Mouse (Mus musculus) cerebellum, postnatal 36 days (tissue): ENCODE results near the gene Ide.

Experiments
- DNase-seq, 2 experiments: peaks; one replicate each; pipeline ENCODE4 v3.0.0; 2021 to 2022; ENCODE audit warnings: mixed read lengths in 2 of 2

The Ide gene

GRCm38 (mm10) chr19:37332726-37333125 lies 4.9 kb downstream of the Ide start:
- DNase-seq, result no peak

GRCm38 (mm10) chr19:37327216-37327615 lies 10.4 kb downstream of the Ide start:
- DNase-seq, result peak; percentile 13 to 23

DNA sequence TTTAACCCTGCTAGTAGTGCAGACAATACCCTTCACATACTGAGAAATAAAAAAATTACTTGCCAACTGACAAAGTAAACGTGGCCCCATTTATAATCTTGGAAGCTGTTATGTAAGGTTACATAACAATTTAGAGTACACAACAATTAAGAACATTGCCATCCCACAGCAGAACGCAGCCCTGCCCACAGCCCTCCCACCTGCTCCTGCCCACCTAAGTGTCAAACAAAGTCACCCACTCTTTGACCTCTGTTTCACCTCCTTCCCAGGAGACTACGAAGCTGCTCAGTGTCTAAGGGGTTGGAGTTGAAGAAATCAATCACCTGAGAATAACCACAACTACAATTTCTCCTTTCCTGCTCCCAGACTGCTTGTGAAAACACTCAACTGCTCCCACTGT lies 14.1 kb downstream of the Ide start:
- DNase-seq, result no peak

DNA sequence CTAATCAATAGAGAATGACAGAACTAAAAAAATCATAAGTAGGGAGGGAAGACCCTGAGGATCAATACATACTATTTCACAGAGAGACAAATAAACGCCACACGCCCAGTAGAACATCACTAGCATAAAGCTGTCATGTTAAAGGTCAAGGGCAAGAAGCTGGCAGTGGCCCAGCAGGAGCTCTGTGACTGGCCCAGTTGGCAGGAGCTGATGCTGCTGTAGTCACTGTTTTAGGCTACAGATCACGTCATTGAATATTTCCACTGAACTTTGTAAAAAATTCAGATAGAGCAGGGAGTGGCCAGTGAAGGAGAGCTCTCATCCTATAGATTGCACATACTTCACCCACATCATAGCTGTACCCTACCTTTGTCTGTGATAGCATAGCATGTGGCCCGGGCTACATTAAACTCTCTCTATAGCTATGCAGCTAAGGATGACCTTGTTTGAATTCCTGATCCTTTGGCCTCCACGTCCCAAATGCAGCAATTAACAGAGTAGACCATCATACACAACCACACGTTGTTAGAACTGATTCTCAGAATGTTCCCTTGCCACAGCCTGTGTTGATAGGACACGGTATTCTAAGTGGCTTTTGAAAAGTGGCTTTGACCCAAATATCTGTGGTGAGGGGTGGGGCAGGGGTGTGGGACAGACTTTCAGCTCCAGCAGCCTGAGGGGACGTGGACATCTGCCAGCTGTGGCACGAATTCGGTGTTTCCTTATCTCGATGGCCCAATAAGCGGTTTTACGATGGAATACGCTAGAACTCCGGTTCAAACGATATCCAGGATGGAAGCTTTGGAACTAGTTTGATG lies 16.6 kb downstream of the Ide start:
- peak; percentile 45 to 51 for DNase-seq

DNA sequence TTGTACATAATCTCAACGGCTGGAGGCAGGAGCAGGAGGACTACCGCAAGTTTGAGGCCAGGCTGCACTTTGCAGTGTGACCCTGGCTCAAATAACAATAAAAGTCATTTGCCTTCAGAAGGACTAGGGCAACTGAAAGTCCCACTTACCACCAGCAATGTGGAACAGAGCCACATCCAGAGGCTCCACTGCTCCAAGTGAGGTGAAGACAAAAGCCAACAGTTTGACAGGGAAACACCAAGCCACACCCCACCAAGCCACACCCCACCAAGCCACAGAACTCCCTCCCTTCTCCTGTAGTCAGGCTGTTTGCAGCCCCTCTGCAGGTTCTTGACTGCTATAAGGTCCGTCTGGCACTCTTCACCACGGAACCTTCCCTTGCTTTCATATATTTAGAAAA lies 20.3 kb downstream of the Ide start:
- no peak for DNase-seq

DNA sequence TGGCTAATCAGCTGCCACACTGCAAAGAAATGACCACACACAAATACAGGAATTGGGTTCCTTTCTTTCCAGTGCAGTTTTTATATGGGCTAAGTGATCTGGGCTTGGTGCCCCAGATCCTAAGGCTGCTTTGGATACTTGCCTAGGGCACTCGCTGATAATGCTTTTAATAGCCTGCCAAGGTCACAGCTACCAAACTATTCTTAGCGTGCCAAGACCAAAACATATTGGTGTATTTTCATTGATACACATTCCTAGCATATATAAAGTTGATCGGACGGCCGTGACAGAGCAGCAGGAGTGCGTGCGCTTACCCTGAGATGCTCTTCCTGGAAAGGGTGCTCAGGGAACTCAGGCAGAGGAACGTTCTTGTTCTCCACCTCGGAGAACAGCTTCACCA lies 22.6 kb downstream of the Ide start:
- DNase-seq, result peak; percentile 28 to 42

DNA sequence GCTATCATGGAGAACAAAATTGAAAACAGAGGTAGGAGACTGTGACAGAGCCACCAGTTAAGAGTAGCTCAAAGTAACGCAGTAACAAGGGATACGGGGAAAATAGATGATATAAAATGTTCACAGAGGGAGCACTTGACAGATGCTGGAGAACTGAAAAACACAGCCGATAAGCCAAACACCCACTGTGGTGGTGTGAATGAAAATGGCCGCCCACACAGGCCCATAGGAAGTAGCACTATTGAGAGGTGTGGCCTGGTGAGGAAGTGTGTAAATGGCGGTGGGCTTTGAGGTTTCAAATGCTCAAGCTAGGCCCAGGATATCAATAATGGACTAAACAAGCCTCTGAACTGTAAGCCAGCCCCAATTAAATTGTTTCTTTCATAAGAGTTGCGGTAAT lies 26.2 kb downstream of the Ide start:
- DNase-seq, result no peak

DNA sequence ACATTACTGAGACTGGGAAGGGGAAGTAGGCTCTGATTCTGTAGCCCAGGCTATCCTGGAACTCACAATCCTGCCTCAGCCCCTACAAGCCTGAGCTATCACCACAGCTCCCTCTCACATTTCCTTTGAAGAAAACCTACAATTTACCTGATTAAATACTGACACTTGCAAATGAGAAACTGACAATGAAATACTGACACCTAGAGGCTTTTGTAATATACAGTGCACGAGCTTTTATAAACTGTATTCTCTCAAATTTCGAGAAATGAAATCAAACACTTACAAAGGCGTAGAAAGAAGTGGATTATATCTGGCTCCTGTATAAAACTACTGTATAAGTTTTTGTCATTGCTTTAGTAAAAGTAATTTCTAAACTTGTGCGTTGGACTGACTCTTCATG lies 27.5 kb downstream of the Ide start:
- no peak for DNase-seq

DNA sequence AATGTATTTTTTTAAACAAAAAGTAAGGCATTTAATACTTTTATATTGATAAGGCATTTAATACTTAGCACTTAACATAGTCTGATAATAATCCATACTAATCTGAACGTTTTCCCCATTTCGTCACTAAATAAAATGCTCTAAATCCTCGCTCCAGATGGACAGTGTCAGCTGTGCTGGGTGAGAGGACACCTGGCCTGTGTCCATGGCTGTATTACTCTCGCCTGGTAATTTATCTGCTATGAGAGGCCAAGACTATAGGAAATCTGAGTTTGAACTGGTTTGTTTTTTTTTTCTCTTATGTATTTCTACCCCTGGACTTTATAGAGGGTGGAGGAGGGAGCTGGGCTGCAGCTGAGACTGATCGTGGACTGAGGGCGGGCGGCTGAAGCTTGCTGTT lies 28.7 kb downstream of the Ide start:
- DNase-seq, result peak; percentile 44 to 51

DNA sequence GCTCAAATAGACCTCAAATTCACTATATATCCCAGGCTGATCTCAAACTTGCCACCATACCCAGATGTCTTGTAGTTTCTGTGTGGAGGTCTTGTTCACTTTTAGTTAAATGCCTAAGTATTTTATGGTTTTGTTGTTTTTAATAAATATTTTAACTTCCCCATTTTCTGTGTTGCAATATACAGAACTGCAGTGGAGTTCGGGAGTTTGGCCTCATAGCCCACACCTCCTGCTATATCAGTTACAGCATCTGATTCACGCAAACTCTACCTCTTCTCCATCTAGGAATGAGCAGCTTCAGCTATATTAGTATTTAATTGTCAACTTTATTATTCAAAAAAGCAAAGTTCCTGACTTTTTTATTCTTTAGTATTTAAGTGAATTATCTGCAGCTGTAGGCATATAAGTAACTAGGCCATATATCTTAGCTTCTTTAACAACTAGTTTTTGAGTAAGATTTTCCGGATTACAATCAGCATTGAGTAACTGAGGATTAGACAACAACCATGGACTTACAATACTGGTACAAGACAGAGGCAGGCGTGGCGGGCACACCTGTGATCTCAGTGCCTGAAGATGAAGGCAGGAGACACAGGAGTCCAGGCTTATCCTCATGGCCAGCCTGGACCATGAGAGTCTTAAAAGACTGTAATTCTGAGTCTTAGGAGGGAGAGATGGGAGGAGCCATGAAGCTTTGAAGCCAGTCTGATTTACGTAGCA lies 29.7 kb downstream of the Ide start:
- DNase-seq, result no peak

DNA sequence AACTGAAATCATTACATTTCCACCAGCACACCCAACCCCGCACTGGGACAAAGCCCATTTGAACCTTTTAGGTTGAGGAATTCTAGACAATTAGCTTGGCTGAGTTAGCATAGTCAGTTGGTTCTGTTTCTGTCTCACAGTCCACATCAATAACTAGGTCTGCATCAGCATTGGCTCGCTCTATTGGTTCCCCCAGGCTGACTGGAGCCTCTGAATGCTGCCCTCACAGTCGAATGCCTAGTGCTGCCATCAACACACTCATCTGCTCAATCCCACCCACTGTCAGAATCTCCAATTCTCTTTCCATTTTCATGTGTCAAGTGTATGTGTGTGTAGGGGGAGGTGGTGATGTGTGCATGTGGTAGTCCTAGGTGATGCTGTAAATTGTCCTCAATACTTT lies 31.5 kb downstream of the Ide start:
- no peak for DNase-seq

DNA sequence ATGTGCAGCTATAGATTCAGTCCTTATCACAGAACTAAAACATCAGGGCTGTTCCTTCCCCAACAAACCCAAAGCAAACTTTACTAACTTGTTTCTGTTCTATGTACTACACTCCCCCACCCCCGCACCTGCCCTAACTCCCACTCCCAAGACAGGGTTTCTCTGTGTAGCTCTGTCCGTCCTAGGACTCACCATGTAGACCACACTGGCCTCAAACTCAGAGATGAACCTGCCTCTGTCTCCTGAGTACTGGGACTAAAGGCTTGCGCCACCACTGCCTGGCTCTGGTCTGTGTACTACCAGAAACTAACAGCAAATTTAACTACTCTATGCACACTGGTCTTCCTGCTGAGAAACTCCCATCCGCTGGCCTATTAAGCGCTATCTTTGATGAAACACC lies 32.8 kb downstream of the Ide start:
- DNase-seq, result no peak

GRCm38 (mm10) chr19:37304006-37304405 lies 33.6 kb downstream of the Ide start:
- DNase-seq, result no peak

- DNase-seq, result no peak
Measured at GRCm38 (mm10) chr19:37301733-37302132, 35.9 kb downstream of the Ide start.

DNA sequence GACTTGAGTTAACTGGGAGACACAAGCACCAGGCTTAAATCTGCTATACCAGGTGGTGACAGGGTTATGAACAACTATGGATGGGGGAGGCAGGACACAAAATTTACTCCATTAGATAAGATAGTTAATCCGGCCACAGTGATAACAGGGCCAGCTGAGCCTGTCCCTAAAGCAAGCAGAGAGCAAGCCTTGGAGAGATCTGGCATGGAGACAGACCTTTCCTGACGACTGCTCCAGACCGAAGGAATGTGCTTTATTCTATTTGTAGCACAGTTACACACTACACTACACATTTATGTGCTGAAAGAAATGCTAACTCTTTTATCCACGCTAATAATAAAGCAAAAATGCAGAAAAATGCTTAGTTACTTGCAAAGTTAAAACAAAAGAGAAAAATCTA lies 46.0 kb downstream of the Ide start:
- DNase-seq, result no peak

DNA sequence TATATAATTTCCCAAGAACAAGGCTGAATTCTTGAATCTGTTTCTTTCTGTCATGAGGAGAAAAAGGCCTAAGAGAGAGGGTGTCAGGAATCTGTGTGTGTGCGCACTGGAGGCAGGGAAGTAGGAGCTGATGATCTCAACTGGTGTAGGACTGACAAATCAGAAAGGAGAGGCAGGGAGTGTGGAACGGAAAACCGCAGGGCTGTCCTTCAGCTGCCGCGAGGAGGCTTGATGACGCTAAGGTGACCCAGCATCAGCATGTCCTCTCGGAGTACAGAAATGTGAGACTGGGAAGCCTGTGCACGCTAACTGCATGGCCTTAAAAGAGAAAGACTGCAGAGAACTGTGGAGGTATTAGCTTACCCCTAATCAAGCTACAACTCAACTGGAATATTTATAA lies 46.7 kb downstream of the Ide start:
- DNase-seq, result no peak

- no peak for DNase-seq
Measured at GRCm38 (mm10) chr19:37284775-37285174, 52.9 kb downstream of the Ide start.

DNA sequence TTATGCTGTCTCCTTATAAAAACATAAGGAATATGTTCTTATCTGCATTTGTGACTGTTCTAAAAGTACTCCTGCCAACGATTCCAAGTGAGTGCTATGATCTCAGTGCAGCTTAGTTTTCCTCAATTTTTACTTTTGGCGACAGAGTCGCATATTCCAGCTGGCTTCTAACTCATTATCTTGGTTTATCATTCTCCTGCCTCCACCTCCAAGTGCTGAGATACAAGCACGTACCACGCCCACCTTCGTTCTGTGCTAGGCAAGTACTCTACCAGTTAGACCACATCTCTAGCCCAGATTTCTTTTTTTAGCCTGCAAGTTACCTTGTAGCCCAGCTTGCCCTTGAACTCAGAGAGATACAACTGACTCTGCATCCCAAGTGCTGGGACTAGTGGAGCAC lies 54.5 kb downstream of the Ide start:
- DNase-seq, result no peak

DNA sequence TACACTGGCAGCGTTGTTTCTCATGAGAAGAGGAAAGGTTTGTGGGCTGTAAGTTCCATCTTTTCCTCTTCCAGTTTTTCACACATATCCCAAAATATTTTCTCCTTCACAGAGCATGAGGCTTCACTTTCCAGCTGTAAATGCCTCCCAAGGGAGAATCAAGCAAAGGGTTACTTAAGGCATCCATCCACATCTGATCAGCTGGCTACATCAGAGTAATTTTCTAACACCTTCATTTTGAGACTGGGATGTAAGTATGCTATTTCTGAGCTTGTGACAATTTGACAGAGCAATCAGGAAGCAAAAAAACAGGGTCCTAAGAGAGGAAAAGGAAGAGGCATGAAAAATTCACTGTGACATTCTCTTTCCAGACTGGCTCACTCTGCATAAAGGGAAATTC lies 55.9 kb downstream of the Ide start:
- DNase-seq, result no peak

DNA sequence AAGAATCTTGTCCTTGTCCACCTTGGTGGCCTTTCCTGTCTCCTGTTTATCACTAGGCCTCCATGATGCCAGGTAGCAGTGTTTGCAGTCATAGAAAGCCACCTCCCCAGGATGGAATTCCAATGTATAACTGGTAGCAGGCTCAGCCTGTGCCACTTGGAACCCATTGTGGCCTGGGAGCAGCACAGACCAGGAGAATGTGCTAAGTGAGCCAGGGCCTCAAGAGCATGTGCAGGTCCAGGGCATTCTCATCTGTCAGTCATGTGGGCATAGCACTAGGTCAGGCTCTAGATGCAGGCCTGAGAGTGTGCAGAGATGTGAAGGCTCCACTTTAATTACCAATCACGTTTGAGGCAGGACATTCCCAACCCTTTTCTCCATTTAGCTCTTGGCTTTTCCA lies 58.5 kb downstream of the Ide start:
- no peak for DNase-seq

GRCm38 (mm10) chr19:37275555-37275954 lies 62.1 kb downstream of the Ide start:
- no peak for DNase-seq

DNA sequence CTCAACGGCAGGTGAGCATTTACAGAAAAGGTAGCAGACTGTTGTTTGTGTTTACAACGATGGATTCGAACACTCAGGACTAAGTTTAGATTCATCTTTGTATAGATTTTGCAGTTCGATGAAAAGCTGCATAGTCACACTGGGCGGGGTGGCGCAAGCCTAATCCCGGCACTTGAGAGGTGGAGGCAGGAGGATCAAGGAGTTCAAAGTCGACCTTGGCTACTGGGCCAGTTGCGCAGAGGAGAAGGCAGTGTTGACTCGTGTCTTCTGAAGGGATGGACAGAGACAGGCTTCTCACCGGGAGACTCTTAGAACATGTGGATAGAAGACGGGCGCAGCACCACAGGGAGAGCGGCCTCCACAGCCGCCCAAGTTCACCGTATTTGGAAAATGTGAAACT lies 68.5 kb downstream of the Ide start:
- no peak for DNase-seq

- peak; percentile 94 to 95 for DNase-seq
Measured at GRCm38 (mm10) chr19:37265333-37266103, 72.1 kb downstream of the Ide start.
